Mouse (Mus musculus) intestine, embryonic 16.5 days (tissue): ENCODE results near the gene Ssbp2. TPM values are rescaled to one million over a fixed set of nuclear protein-coding genes. Genes with fewer than 3 reads are reported as not detected.

ENCODE experiments used
- ATAC-seq: fragments of 200-750 bp; cut with Nextera tagmentation; 2 replicates; pipeline ENCODE4 v1.8.0; 2017; ENCODE audit warnings: moderate TSS enrichment, moderate library complexity
- H3K27ac ChIP-seq: fragments of 300-500 bp; sonication (generic); 2 replicates; pipeline ENCODE4 v1.5.1; 2014; ENCODE audit warnings: mild to moderate bottlenecking, low read length
- H3K27me3 ChIP-seq: fragments of 300-500 bp; sonication (generic); replicated peaks from 2 replicates; pipeline ENCODE4 v1.6.1; 2014; ENCODE audit warnings: low read length, control low read depth, mixed read lengths; ENCODE audit not compliant: control insufficient read depth, insufficient read depth
- H3K36me3 ChIP-seq: fragments of 300-500 bp; sonication (generic); 2 replicates; pipeline ENCODE4 v1.6.1; 2014; ENCODE audit warnings: low read length, control low read depth; ENCODE audit not compliant: control insufficient read depth, insufficient read depth
- H3K4me1 ChIP-seq: fragments of 300-500 bp; sonication (generic); 2 replicates; pipeline ENCODE4 v1.6.1; 2014; ENCODE audit warnings: low read length, control low read depth, mixed read lengths; ENCODE audit not compliant: control insufficient read depth, insufficient read depth
- H3K4me2 ChIP-seq: fragments of 300-500 bp; sonication (generic); 2 replicates; pipeline ENCODE4 v1.6.1; 2014; ENCODE audit warnings: low read depth, low read length, control low read depth
- H3K4me3 ChIP-seq: fragments of 300-500 bp; sonication (generic); 2 replicates; pipeline ENCODE4 v1.5.1; 2014; ENCODE audit warnings: mild to moderate bottlenecking, low read length
- H3K9ac ChIP-seq: fragments of 300-500 bp; sonication (generic); 2 replicates; pipeline ENCODE4 v1.6.1; 2014; ENCODE audit warnings: low read depth, low read length
- H3K9me3 ChIP-seq: fragments of 300-500 bp; sonication (generic); 2 replicates; pipeline ENCODE4 v1.6.1; 2016; ENCODE audit warnings: low read length, control low read depth; ENCODE audit not compliant: control insufficient read depth
- WGBS: fragments of 180-500 bp; shearing (Covaris S2); extraction: QIAGEN DNeasy Blood & Tissue Kit; methylation state at CpG from one replicate; pipeline ENCODE4 v1.1.7; 2014; 5-methylcytosine and 5-hydroxymethylcytosine counted together
- polyA plus RNA-seq: library from polyadenylated mRNA; unstranded; fragments of >200 nt; fragmentation: Nextera tagmentation; extraction: Ambion mirVana; gene quantifications from 2 replicates; pipeline ENCODE4 v1.2.1, GENCODE M21; 2015

Gene Ssbp2
- polyA plus RNA-seq, 1 experiment from 2014 or later, result 78.7 TPM

DNA sequence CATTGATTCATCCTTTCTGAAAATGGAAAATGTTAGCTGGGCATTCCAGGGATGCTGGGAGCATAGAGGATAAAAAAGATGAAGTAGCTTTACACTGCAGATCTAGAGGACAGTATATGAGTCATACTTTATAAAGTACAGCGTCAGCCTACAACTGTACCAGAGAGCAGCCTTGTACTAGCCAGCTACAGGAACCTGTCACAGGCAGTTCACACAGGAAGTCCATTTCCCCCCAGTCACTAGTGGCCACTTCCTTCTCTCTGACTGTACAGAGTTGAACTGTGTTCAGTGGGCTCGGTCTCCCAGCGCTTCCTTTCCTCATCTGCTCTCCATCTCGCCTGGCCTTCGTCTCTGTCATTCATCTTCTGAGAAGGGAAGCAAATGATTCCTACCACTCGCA is 242.3 kb downstream of the Ssbp2 start:
- Histone ChIP-seq H3K9ac (no peak overlapping the region), H3K27me3 (no peaks in the 10 kb centered on the region), H3K27ac (no peak overlapping the region), H3K4me3 (no peak overlapping the region), H3K4me2 (no peak overlapping the region), H3K4me1 (no peaks in the 10 kb centered on the region), H3K36me3 (no peaks in the 10 kb centered on the region), H3K9me3 (no peaks in the 10 kb centered on the region)
- ATAC-seq, result peak; percentile 59; the same call in 1 of the 2 replicates
- WGBS, result 55% methylated on average over 6 of the region's 6 CpGs

DNA sequence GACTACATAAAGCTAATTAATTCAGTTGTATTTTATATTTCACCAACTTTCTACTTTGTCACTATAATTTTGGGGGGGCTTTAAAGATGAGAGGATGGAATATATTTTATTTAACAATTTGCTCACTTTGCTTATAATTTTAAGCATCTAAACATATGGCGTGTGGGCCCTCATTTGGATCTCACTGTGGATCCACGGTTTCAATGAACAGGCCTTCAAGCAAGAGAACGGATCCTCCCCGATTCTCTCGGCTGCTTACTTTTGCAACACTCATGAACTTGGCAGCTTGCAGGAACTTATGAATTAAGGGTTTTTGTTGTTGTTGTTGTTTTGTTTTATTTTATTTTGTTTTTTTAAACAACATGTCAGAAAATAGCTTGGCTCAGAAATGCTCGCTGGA is 259.4 kb downstream of the Ssbp2 start:
- no peaks in the 10 kb centered on the region for H3K27me3 ChIP-seq
- 95% methylated on average over 6 of the region's 6 CpGs for WGBS
- H3K4me1 ChIP-seq, result no peaks in the 10 kb centered on the region
- H3K4me3 ChIP-seq, result no peak overlapping the region
- H3K9ac ChIP-seq, result no peak overlapping the region
- no peaks in the 10 kb centered on the region for H3K36me3 ChIP-seq
- H3K4me2 ChIP-seq, result no peak overlapping the region
- no peak overlapping the region for H3K27ac ChIP-seq
- no peaks in the 10 kb centered on the region for H3K9me3 ChIP-seq
- no peak for ATAC-seq

DNA sequence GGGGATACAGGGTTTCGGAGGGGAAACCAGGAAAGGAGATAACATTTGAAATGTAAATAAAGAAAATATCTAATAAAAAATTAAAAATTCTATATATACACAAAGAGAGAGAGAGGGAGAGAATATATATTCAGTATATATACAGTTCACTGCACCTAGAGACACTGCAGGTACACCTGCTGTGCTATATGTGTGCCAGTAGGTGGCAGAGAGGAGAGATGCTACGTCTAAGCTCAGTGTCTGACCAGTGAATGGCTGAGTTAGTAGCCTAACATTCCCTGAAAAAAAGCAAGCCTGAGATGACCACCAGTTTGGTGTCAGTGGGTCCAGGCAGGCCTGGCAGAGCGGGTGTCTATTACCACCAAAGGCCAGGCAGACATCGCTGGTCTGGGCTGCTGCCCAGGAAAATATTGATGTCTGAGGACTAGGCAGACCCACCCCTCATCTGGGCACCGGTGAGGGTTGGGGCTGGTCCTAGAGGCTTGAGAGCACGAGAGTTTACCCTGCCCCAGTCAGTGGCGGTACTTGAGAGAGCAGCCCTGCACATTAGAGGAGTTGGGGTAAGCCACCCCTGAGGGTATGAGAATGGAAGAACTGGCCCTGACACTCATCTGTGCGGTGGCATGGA is 263.1 kb downstream of the Ssbp2 start:
- Histone ChIP-seq H3K27ac (no peak overlapping the region), H3K36me3 (no peaks in the 10 kb centered on the region), H3K4me3 (no peak overlapping the region), H3K9me3 (no peaks in the 10 kb centered on the region), H3K27me3 (no peaks in the 10 kb centered on the region), H3K9ac (no peak overlapping the region), H3K4me1 (no peaks in the 10 kb centered on the region), H3K4me2 (no peak overlapping the region)
- WGBS, result 72% methylated on average over 8 of the region's 8 CpGs
- 0 out of 2 replicates have a peak, but pooled peaks have one; percentile 48 for ATAC-seq

DNA sequence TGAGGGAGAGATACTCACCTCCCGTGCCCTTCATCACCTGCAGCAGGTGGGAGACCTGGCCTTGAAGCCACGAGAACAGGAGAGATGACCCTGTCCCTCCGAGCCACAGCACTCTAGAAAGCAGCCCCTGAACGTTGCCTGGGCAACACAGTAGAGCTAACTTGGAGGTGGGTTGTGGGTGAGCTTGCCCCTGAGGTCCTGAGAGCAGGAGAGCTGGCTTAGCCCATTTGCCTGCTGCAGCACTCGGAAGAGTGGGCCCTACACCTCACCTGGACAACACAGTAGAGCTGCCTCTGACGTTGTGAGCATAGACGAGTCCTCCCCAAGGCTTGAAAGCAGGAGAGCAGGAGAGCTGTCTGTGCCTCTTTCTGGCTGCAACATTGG is 263.6 kb downstream of the Ssbp2 start:
- no peak overlapping the region for H3K4me2 ChIP-seq
- H3K9ac ChIP-seq, result no peak overlapping the region
- no peaks in the 10 kb centered on the region for H3K27me3 ChIP-seq
- ATAC-seq, result no peak
- H3K4me1 ChIP-seq, result no peaks in the 10 kb centered on the region
- no peaks in the 10 kb centered on the region for H3K9me3 ChIP-seq
- H3K27ac ChIP-seq, result no peak overlapping the region
- 74% methylated on average over 7 of the region's 7 CpGs for WGBS
- H3K36me3 ChIP-seq, result no peaks in the 10 kb centered on the region
- H3K4me3 ChIP-seq, result no peak overlapping the region

DNA sequence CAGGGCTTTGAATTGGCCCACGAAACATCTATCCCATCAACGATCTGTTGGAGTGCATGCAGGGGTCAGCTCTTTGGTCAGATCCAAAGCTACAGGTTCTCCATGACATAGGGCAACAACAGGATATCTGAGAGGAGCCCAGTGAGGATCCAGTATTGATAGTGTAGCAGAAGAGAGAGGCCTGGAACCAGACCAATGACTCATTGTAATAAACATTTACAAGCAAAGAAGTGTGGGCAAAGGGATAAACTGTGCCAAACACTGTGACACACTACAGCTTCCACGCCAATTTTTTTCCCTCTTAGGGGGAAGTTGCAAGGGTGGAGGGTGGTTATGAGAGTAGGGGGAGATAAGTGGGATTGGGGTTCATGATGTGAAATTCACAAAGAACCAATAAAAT is 264.1 kb downstream of the Ssbp2 start:
- H3K4me2 ChIP-seq, result no peak overlapping the region
- H3K36me3 ChIP-seq, result no peaks in the 10 kb centered on the region
- no peak overlapping the region for H3K4me3 ChIP-seq
- no peaks in the 10 kb centered on the region for H3K4me1 ChIP-seq
- no peaks in the 10 kb centered on the region for H3K9me3 ChIP-seq
- 74% methylated on average over 3 of the region's 3 CpGs for WGBS
- H3K27me3 ChIP-seq, result no peaks in the 10 kb centered on the region
- H3K9ac ChIP-seq, result no peak overlapping the region
- no peak for ATAC-seq
- H3K27ac ChIP-seq, result no peak overlapping the region

DNA sequence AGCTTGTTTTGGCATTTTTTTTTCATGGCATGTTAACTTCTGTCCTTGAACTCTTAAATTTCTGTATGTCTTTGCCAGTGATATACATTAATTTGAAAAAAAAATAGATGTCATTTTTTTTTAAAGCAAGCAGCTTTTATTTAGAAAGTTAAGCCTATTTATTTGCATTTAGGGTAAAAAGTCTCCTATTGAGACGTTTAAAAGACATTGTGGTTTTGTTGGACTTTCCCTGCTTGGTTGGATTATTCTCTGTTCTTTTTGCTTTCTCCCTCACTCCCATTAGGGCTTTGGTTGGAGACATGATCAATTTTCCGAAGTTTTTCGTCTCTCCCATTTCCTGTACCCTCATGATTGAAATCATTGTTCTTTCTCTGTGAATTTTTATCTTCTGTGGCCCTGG is 265.0 kb downstream of the Ssbp2 start:
- WGBS, result 68% methylated on average over 3 of the region's 3 CpGs
- Histone ChIP-seq H3K27me3 (no peaks in the 10 kb centered on the region), H3K9me3 (no peaks in the 10 kb centered on the region), H3K4me1 (no peaks in the 10 kb centered on the region), H3K36me3 (no peaks in the 10 kb centered on the region), H3K27ac (no peak overlapping the region), H3K4me2 (no peak overlapping the region), H3K4me3 (no peak overlapping the region), H3K9ac (no peak overlapping the region)
- no peak for ATAC-seq

DNA sequence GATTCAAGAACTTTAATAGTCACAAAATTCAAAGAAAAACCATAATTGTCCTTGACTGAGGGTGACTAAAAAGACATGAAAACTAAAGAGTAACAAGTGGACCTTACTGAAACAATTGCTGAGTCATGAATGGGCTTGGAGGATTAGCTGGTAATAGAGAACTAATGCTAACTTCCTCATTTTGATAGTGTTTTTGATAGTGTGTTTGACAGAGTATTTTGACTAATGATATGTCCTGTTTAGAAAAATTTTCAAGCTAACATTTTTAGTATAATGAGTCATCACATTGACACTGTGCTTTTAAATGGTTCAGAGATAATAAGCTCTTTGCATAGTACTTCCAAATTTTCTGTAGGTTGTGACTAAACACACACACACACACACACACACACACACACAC is 267.8 kb downstream of the Ssbp2 start:
- no peaks in the 10 kb centered on the region for H3K36me3 ChIP-seq
- H3K27me3 ChIP-seq, result no peaks in the 10 kb centered on the region
- no peak overlapping the region for H3K4me3 ChIP-seq
- H3K9ac ChIP-seq, result no peak overlapping the region
- H3K27ac ChIP-seq, result no peak overlapping the region
- H3K4me2 ChIP-seq, result no peak overlapping the region
- no peaks in the 10 kb centered on the region for H3K9me3 ChIP-seq
- ATAC-seq, result no peak
- no peaks in the 10 kb centered on the region for H3K4me1 ChIP-seq

DNA sequence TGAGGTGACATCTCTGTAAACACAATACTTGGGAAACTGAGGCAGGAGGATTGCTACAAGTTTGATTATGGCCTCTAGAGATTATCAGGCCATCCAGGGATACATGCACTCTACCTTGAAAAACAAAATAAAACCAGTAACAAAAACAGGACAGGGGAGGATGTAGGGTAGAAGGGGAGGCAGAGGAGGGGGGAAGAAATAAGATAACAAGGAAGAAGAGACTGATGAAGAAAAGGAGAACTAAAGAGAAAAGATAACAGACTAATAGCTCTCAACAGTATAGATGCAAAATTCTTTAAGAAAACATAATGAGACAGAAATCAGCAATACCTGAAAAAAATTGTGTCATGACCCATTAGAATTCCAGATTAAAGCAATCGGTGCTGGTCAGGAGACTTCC is 277.1 kb downstream of the Ssbp2 start:
- Histone ChIP-seq H3K4me3 (no peak overlapping the region), H3K9me3 (no peaks in the 10 kb centered on the region), H3K9ac (no peak overlapping the region), H3K4me2 (no peak overlapping the region), H3K36me3 (no peaks in the 10 kb centered on the region), H3K27ac (no peak overlapping the region), H3K27me3 (peaks cover 2% of the 10 kb centered on the region; the same call in 1 of the 2 replicates), H3K4me1 (peaks cover 7% of the 10 kb centered on the region)
- ATAC-seq, result no peak
- 94% methylated on average over 1 of the region's 1 CpGs for WGBS

DNA sequence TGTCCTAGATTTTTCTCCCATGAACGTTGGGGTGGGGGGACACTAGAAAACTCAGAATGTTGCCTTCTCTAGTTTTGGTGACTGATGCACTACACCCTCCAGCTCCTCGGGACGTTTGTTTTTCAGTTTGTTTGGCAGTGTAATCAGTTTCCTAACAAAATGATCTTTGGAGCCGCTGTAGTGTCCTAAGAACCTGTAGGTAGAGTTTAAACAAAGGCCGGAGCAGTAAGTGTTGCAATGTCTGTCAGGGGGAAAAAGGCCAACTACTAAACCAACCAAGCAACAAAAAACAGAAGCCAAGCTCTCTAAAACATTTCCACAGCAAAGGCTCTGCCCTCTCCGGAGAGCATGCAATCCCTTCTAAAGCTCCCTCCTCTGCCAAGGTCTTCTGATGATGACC is 280.8 kb downstream of the Ssbp2 start:
- Histone ChIP-seq H3K4me1 (peaks cover 7% of the 10 kb centered on the region), H3K9ac (peak overlapping the region; percentile 66; the same call in 1 of the 2 replicates), H3K36me3 (no peaks in the 10 kb centered on the region), H3K4me3 (peak overlapping the region; percentile 51; the same call in 1 of the 2 replicates), H3K27me3 (peaks cover 3% of the 10 kb centered on the region; the same call in 1 of the 2 replicates), H3K4me2 (peak overlapping the region; percentile 83), H3K9me3 (no peaks in the 10 kb centered on the region), H3K27ac (no peak overlapping the region)
- ATAC-seq, result peak; percentile 39; the same call in 1 of the 2 replicates
- 64% methylated on average over 6 of the region's 6 CpGs for WGBS
